Mouse (Mus musculus) forebrain, embryonic 11.5 days (tissue): ENCODE results near the gene Bfsp2. TPM values are rescaled to one million over a fixed set of nuclear protein-coding genes. Genes with fewer than 3 reads are reported as not detected.

Source experiments
- ATAC-seq: fragments of 200-750 bp; cut with Nextera tagmentation; replicated peaks from 2 replicates; pipeline ENCODE4 v1.8.0; 2017; ENCODE audit warnings: moderate TSS enrichment; ENCODE audit not compliant: low FRiP score
- DNase-seq: peaks from one replicate; pipeline ENCODE4 v3.0.0-alpha.2; 2017; ENCODE audit warnings: low spot score
- H3K27ac ChIP-seq: fragments of 300-500 bp; sonication (generic); 2 replicates; pipeline ENCODE4 v1.5.1; 2014; ENCODE audit warnings: low read depth, low read length
- H3K27me3 ChIP-seq: fragments of 300-500 bp; sonication (generic); 2 replicates; pipeline ENCODE4 v1.6.1; 2014; ENCODE audit warnings: mild to moderate bottlenecking, low read length, mixed read lengths; ENCODE audit not compliant: control insufficient read depth, insufficient read depth
- H3K36me3 ChIP-seq: fragments of 300-500 bp; sonication (generic); 2 replicates; pipeline ENCODE4 v1.6.1; 2014; ENCODE audit warnings: mild to moderate bottlenecking, low read length, moderate library complexity, mixed read lengths; ENCODE audit not compliant: control insufficient read depth, insufficient read depth
- H3K4me1 ChIP-seq: fragments of 300-500 bp; sonication (generic); replicated peaks from 2 replicates; pipeline ENCODE4 v1.6.1; 2014; ENCODE audit warnings: low read length, mixed read lengths; ENCODE audit not compliant: control insufficient read depth, insufficient read depth
- H3K4me2 ChIP-seq: fragments of 300-500 bp; sonication (generic); 2 replicates; pipeline ENCODE4 v1.6.1; 2014; ENCODE audit warnings: low read depth, mild to moderate bottlenecking, low read length, moderate library complexity, mixed read lengths; ENCODE audit not compliant: severe bottlenecking
- H3K4me3 ChIP-seq: fragments of 300-500 bp; sonication (generic); 2 replicates; pipeline ENCODE4 v1.5.1; 2014; ENCODE audit warnings: low read depth, low read length
- H3K9ac ChIP-seq: fragments of 300-500 bp; sonication (generic); 2 replicates; pipeline ENCODE4 v1.6.1; 2014; ENCODE audit warnings: low read length
- H3K9me3 ChIP-seq: fragments of 300-500 bp; sonication (generic); 2 replicates; pipeline ENCODE4 v1.6.1; 2016; ENCODE audit warnings: low read length, mixed read lengths; ENCODE audit not compliant: control insufficient read depth
- WGBS: fragments of 180-500 bp; shearing (Covaris S2); extraction: QIAGEN DNeasy Blood & Tissue Kit; methylation state at CpG from one replicate; pipeline ENCODE4 v1.1.7; 2014; 5-methylcytosine and 5-hydroxymethylcytosine counted together
- polyA plus RNA-seq: library from polyadenylated mRNA; unstranded; fragments of >200 nt; fragmentation: Nextera tagmentation; extraction: Ambion mirVana; gene quantifications from 2 replicates; pipeline ENCODE4 v1.2.1, GENCODE M21; 2014

Bfsp2 gene
- polyA plus RNA-seq, 1 experiment from 2014 or later = 1.8 TPM

DNA sequence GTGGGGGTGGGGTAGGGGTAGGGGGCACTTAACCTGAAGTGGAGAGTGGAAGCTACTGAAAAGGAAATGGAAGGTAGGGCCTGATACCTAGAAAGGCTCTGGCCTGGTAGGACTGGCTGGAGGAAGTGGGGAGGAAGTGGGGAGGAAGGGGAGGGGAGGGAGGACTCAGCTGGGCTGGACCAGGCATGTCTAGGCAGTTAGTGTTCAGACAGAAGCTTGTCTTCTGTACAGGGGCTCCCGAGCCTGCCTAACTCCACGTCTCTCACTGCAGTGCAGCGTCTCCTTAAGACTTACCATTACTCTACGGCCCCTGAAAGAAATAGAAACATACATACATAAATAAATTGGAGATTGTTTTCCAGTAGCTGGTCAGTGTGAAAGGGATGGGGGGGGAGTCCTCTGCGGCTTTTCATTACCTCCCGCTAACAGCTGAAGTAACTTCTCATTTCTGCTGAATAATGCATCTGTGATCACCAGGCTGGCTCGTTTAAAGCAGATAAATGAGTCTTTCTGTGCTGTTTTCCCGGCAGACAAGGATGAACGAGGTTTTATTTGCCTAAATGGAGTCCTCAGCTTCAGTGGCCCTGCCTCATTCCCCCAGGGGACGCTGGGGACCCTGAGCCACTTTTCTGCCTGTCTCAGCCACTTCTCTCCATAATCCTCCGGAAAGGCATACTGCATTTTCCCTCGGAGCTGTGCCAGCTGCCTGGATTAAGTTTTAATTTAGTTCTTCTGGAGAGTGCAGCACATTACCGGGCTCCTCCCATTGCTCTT lies 6.1 kb downstream of the Bfsp2 start:
- no peak for DNase-seq
- Histone ChIP-seq H3K27me3 (no peaks in the 10 kb centered on the region), H3K4me3 (no peak overlapping the region), H3K9me3 (no peaks in the 10 kb centered on the region), H3K36me3 (no peaks in the 10 kb centered on the region), H3K27ac (peak overlapping the region; percentile 31; the same call in 1 of the 2 replicates), H3K4me2 (peak overlapping the region; percentile 0; the same call in 1 of the 2 replicates), H3K4me1 (peaks cover 10% of the 10 kb centered on the region), H3K9ac (no peak overlapping the region)
- WGBS = 17% methylated on average over 13 of the region's 13 CpGs
- peak; percentile 49; the same call in 1 of the 2 replicates for ATAC-seq

DNA sequence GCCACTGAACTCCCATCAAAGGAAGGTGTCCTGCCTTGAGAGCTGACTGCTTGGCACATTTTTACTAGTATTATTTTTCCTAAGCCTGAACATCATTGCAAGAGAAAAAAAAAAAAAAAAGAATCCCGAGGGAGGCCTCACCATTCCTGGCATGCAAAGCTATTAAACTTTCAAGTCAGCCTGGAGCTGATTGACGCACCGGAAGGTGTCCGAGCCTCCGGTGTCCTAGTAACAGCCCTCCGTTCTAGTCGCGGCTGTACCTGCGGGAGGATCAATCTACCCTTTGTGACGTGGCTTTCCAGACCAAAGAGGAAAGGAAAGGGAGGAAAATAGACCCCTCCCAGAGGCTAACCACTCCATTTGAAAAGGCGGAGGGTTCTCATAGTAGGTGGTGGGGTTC lies 8.4 kb downstream of the Bfsp2 start:
- H3K9ac ChIP-seq = no peak overlapping the region
- no peaks in the 10 kb centered on the region for H3K27me3 ChIP-seq
- peaks cover 10% of the 10 kb centered on the region for H3K4me1 ChIP-seq
- H3K9me3 ChIP-seq = no peaks in the 10 kb centered on the region
- H3K27ac ChIP-seq = no peak overlapping the region
- ATAC-seq (no peak), DNase-seq (no peak)
- H3K36me3 ChIP-seq = no peaks in the 10 kb centered on the region
- no peak overlapping the region for H3K4me2 ChIP-seq
- H3K4me3 ChIP-seq = no peak overlapping the region
- 38% methylated on average over 11 of the region's 11 CpGs for WGBS

DNA sequence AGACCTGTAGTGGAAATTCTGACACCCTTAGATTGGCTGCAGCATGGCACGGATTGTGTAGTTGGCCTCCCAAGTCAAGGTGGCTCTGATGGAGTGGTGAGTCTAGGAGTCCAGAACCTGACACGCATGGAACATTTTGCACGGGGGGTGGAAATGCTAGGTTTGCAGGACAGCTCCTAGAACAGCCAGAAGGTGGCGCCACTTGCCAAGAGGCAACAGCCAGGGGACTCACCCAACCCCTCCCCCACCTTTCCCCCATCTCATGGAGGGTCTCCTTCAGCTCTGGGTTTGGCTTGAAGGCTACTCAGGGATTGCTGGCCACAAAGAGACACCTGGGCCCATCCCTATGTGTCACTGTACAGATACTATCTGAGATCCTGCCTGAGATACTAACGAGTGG lies 10.7 kb downstream of the Bfsp2 start:
- WGBS = 64% methylated on average over 5 of the region's 5 CpGs

DNA sequence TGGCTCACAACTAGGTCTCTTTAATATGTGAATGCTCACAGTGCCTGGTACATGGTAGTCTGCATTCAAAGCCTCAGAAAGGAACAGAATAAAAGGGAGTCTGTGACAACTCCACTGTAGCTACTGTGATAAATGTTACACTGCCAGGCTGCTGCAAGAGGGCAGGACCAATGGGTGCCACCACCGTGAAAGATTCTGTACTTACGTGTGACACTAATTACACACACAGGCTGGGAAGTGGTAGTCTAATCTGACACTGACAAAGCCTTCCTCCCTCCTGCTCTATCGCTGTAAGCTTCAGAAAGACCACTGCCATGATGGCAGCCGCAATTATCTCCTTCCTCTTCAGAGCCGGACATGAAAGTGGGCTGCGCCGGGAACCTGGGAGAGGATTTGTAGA lies 11.3 kb downstream of the Bfsp2 start:
- Histone ChIP-seq H3K36me3 (no peaks in the 10 kb centered on the region), H3K27me3 (no peaks in the 10 kb centered on the region), H3K27ac (no peak overlapping the region), H3K4me3 (no peak overlapping the region), H3K9me3 (no peaks in the 10 kb centered on the region), H3K4me2 (no peak overlapping the region), H3K4me1 (peaks cover 4% of the 10 kb centered on the region; the same call in 1 of the 2 replicates), H3K9ac (no peak overlapping the region)
- ATAC-seq (no peak), DNase-seq (no peak)
- WGBS = 82% methylated on average over 7 of the region's 7 CpGs

More for the DNA sequence above, 10.7 kb downstream of the Bfsp2 start:
- ATAC-seq (no peak), DNase-seq (no peak)
- Histone ChIP-seq H3K4me3 (no peak overlapping the region), H3K27me3 (no peaks in the 10 kb centered on the region), H3K36me3 (no peaks in the 10 kb centered on the region), H3K4me1 (peaks cover 10% of the 10 kb centered on the region), H3K27ac (no peak overlapping the region), H3K9ac (no peak overlapping the region), H3K4me2 (no peak overlapping the region), H3K9me3 (no peaks in the 10 kb centered on the region)

DNA sequence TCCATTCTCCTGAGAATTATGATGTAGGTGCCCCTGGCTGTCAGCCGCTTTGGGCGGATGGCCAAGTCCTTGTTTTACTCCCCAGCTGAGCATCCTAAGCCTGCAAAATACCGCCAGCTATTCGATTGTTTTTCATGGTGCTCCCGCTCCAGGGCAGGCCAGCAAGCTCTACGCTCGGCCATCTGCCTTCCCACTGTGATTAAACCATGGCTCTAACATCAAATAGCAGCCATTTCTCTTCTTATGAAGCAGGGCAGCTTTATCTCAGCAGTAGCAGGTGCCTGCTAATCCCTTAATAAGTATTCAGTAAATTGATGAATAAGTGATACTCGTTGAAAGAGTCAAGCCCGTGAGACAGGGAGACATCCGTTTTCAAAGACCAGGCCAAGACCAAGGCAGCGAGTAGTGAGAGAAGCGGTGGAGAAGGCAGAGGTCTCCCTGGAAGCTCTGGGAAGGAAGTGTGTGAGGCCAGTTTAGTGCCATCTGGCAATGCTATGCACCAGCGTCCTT lies 14.5 kb downstream of the Bfsp2 start:
- peak; percentile 39; the same call in 1 of the 2 replicates for ATAC-seq
- 42% methylated on average over 13 of the region's 13 CpGs for WGBS
- H3K27ac ChIP-seq = peak overlapping the region; percentile 42

DNA sequence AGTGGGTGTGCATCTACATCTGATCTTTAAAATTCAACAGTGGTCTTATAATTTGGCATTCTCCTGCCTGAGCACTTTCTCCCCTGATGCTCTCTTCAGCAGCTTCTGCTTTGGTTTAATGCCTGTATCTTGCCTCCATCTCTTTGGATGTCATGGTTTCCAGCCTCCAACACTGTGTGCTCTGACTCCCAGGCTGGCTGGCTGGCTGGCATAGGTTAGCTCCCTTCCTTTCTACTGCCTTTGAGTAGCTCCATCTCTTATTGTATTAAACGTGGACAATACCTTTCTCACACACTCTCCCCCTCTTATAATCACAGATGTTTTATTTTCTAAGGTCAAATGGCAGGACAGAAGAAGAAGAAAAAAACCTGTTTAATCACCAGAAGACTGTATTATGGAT lies 14.9 kb downstream of the Bfsp2 start:
- H3K27me3 ChIP-seq = no peaks in the 10 kb centered on the region

More for the DNA sequence above, 14.5 kb downstream of the Bfsp2 start:
- Histone ChIP-seq H3K4me1 (no peaks in the 10 kb centered on the region), H3K36me3 (no peaks in the 10 kb centered on the region), H3K9ac (no peak overlapping the region), H3K27me3 (no peaks in the 10 kb centered on the region), H3K9me3 (no peaks in the 10 kb centered on the region), H3K4me3 (no peak overlapping the region), H3K4me2 (no peak overlapping the region)
- DNase-seq = no peak

DNA sequence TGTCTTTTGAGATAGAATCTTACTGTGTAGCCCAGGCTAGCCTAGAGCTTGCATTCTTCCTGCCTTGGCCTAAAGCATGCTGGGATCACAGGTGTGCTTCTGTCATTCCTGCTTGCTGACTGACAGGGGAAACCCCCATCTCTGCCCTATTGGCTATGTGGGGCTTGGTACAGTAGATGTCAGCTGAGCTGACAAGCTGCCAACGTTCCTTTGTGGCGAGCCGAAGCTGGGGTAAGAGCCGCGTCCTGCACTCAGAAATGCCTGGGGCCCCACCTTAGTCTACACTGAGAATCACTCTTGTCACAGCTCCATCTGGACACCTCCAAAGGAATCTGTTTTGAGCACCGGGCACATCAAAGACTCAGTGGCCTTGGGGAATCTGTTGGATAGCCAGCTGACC lies 16.4 kb downstream of the Bfsp2 start:
- H3K4me3 ChIP-seq = no peak overlapping the region
- no peak overlapping the region for H3K9ac ChIP-seq
- H3K4me2 ChIP-seq = no peak overlapping the region
- no peaks in the 10 kb centered on the region for H3K36me3 ChIP-seq
- no peaks in the 10 kb centered on the region for H3K4me1 ChIP-seq
- no peak overlapping the region for H3K27ac ChIP-seq
- DNase-seq (no peak), ATAC-seq (no peak)
- no peaks in the 10 kb centered on the region for H3K27me3 ChIP-seq
- WGBS = 88% methylated on average over 6 of the region's 6 CpGs
- no peaks in the 10 kb centered on the region for H3K9me3 ChIP-seq

More for the DNA sequence above, 14.9 kb downstream of the Bfsp2 start:
- DNase-seq = no peak
- no peak overlapping the region for H3K9ac ChIP-seq
- no peaks in the 10 kb centered on the region for H3K4me1 ChIP-seq
- H3K36me3 ChIP-seq = no peaks in the 10 kb centered on the region
- WGBS = 25% methylated on average over 1 of the region's 1 CpGs
- no peak overlapping the region for H3K4me3 ChIP-seq
- peak overlapping the region; percentile 42 for H3K27ac ChIP-seq
- H3K4me2 ChIP-seq = no peak overlapping the region
- H3K9me3 ChIP-seq = no peaks in the 10 kb centered on the region
- no peak for ATAC-seq

DNA sequence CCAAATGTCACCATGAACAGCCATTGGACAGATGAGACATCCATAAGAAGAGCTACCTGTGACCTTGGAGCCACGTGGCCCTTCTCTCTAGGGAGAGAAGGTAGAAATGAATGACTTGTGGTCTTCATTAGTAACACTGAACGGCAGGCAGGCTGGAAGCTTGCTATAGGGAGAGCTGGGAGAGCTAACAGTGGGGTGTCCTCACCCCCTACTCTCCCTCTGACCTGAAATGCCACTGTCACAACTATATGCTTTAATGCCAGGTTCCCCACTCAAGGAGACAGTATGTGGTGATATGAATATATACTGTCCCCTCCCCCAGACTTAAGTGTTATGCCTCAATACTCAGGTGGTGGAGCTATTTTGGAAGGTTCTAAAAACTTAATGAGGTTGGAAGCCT lies 20.4 kb downstream of the Bfsp2 start:
- ATAC-seq (no peak), DNase-seq (no peak)
- no peaks in the 10 kb centered on the region for H3K27me3 ChIP-seq
- no peak overlapping the region for H3K4me3 ChIP-seq
- 64% methylated on average over 2 of the region's 2 CpGs for WGBS
- H3K9ac ChIP-seq = no peak overlapping the region
- no peaks in the 10 kb centered on the region for H3K9me3 ChIP-seq
- H3K4me1 ChIP-seq = no peaks in the 10 kb centered on the region
- H3K36me3 ChIP-seq = no peaks in the 10 kb centered on the region
- H3K4me2 ChIP-seq = no peak overlapping the region
- H3K27ac ChIP-seq = no peak overlapping the region

DNA sequence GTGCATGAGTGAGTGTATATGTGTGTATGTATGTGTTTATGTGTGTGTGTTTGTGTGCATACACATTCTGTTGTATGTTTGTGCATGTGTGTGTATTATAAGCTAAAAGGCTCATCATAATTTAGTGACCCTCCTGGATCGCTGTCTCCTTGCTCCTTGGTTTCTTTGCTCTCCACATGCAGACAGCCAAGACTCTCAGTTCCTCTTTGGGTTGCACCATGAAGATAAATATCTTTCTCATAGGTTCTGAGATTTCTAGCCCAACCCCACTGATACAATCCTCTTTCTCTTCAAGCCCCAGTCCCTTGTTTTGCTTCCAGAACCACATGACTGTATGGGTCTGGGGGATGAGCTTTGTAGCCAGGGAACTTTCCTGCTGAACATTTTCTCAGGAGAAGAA lies 20.9 kb downstream of the Bfsp2 start:
- Histone ChIP-seq H3K9ac (no peak overlapping the region), H3K4me3 (no peak overlapping the region), H3K36me3 (no peaks in the 10 kb centered on the region), H3K9me3 (no peaks in the 10 kb centered on the region), H3K4me2 (no peak overlapping the region), H3K27ac (no peak overlapping the region), H3K27me3 (no peaks in the 10 kb centered on the region), H3K4me1 (no peaks in the 10 kb centered on the region)
- ATAC-seq (no peak), DNase-seq (no peak)
- WGBS = 81% methylated on average over 1 of the region's 1 CpGs
